Mouse (Mus musculus): ENCODE results near the gene Stac3.

GRCm38 (mm10) chr10:127548236-127548635 is 46.8 kb downstream of the Stac3 start:
- no peak for TF ChIP-seq CTCF (IDR thresholded peaks at IDR 0.05; ENCODE audit: low read depth)
- TF ChIP-seq EP300 (IDR thresholded peaks at IDR 0.05; ENCODE audit: low read depth): no peak
